Mouse (Mus musculus) layer of hippocampus, adult 18-20 months (tissue): ENCODE results near the gene AW822073. TPM values are rescaled to one million over a fixed set of nuclear protein-coding genes. Genes with fewer than 3 reads are reported as not detected.
"Not testable (repeated sequence)": the region's sequence is repeated elsewhere in the genome, so short reads cannot be mapped to it uniquely, and the experiment has no call there.

Source experiments
- DNase-seq, 2 experiments: peaks; one replicate each; pipeline ENCODE4 v3.0.0; 2022; ENCODE audit warnings: low spot score in 2 of 2
- total RNA-seq, 2 experiments: library from RNA; stranded (reverse); gene quantifications; 2 replicates each; pipeline ENCODE4 v1.2.3; 2021

The AW822073 gene
- total RNA-seq, 2 experiments from 2014 or later, result not detected

DNA sequence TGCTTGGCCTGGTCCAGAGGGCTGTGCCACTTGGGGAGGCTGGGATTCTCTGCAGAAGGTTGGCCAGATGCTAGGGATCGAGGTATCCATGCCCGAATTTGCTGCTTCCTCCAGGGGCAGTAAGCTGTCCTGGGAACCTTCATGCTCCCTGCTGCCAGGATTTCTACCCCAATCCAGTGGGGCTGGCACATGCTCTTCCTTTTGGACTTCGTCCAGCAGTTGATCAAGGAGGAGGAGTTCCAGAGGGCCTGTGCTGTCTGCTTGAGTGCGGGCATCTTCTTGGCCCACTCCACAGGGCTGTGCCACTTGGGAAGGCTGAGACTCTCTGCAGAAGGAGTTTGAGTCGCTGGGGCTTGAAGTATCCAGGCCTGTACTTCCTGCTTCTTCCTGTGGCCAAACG lies 1.6 kb downstream of the AW822073 start:
- not testable (repeated sequence) for DNase-seq

DNA sequence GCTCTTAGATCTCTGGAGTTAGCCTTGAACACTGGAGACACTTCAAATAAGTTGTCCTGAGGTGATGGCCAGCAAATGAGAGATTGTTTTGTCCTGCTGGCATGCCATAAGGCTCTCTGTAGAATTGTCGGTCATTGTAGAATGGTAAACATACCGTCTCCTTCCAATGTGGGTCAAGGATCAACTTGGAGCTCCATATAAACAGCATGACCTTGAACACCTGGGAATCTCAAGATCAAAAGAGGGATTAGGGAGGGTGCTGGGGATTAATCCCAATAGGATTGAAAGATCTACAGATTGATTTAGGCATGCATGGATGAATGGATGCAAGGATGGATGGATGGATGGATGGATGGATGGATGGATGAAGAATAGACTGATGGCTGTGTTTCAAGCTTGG lies 3.2 kb downstream of the AW822073 start:
- peak in 1 of 2 experiments; percentile 45 for DNase-seq

DNA sequence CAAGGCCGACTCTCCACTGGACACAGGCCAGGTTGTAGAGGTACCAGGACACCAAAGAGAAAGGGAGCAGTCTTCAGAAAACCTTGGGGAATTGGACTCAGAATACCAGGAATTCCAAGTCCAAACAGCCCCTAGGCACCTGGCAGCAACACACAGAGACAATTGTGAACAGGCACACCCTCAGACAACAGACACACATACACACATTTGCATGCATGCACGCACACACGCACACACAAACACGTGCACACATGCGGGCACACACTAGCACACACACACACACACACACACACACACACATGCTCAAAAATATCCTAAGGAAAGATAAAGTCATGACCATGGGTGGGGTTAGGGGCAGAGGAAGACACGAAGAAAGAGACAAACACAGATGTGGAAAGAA lies 4.0 kb downstream of the AW822073 start:
- no peak for DNase-seq

DNA sequence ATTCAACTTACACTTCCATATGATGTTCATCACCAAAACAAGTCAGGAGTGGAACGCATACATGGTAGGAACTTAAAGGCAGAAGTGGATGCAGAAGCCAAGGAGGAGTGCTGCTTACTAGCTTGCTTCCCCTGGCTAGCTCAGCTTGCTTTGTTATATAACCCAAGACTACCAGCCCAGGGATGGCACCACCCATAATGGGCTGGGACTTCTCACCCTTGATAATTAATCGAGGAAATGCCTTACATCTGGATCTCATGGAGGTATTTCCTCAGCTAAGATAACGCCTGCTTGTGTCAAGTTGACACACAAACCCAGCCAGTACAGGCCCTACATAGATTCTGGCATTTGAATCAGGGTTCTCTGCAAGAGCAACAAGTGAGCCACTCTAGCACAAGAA lies 7.4 kb downstream of the AW822073 start:
- no peak for DNase-seq

DNA sequence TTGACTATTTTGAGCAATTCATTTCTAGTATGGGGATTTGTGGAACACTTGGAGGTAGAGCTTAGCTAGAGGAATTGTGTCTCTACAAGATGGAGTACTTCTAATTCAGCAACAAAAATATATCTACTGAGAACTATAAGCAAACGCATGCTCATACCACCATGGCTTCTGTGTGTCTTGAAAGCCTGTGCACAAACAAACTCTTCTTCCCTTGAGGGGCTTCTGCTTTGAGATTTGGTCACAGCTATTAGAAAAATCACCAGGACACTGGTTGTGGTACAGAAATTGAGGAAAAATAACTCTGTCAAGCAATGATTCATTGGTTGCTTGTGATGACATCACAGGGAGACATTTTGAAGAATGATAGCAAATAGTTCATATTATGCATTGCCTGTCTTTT lies 9.4 kb downstream of the AW822073 start:
- DNase-seq, result no peak

DNA sequence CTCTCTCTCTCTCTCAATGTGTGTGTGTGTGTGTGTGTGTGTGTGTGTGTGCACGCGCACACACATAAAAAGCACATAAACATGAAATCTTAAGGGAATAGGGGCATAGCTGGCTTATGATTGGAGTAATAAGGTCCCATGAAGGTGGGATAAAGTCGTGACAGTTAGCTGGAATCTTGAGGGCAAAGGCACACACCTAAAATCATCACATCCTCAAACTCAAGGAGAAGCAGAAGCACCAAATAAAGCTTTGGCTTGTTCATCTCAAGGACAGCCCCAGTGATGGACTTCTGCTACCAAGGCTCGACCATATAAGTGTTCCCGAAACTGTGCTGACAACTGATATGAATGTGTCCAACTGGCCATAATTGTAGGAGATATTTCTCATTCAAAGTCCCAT lies 9.8 kb downstream of the AW822073 start:
- no peak for DNase-seq

DNA sequence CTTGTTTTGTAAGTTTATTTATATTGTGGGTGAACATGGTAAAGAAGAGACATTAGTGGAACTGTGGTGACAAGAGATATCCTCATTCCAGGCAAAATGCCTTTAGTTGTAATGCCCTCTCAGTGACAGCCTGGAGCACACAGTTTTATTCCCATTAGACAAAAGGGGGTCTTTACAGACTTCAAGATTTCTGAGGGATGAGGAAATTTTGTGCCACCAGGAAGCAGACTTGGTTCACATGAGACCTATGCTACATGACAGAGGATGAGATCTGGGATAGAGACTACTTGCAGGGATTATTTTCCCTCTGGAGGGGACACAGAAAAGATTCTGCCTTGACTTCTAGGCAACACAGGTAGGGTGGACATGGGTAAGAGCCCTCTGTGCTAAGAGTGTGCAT lies 10.2 kb downstream of the AW822073 start:
- DNase-seq, result no peak

DNA sequence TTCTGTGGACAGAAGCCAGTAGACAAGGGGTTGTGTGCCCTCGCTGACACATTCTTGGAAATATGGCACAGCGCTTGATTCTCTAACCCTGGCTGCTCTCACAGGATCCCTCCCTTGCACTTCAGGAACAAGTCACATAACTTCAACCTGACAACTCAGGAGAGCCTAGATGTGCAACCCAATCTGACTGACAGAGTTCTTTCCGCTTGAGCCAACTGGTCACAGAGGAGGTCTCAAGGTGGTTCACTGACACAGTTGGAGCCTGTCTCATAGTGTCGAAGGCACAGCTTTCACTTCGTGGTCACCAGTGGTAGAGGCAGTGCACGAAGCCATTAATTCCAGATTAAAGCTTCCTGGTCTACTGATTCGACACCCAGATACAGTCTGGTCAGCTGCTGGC lies 12.5 kb downstream of the AW822073 start:
- DNase-seq, result no peak

DNA sequence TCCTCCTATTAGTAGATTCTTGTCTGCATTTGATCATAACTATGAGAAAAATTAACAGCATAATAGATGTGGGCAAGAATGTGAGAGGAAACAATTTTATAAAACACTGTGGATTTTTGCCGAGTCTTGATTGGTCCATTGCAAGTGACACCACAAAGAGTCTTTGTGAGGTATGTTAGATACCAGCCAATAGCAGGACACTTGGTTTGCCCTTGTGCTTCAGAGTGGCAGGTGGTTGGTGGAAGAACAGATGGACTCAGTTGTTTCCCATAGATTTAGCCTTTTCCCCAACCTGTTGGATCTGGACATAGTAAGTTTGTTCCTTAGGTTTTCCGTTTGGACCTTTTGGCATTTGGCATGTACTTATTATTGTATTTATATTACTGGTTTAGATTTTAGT lies 13.5 kb downstream of the AW822073 start:
- no peak for DNase-seq

DNA sequence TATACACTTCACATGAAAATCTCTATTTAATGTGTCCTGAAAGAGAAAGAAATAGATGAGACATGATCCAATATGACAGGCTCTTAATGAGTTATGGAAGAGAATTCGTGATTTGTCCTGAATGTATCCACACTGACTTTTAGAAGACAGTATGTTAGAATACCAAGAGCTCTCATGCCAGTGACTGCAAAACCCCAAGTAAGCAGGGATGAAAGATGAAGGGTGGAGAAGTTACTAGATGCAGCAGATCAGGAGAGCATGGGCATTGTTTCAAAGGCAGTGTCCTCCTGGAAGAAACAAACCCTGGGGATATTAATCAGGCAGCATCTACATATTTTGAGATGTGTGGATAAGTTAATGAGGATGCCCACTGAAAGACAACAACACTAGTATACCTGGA lies 14.2 kb downstream of the AW822073 start:
- DNase-seq, result no peak

DNA sequence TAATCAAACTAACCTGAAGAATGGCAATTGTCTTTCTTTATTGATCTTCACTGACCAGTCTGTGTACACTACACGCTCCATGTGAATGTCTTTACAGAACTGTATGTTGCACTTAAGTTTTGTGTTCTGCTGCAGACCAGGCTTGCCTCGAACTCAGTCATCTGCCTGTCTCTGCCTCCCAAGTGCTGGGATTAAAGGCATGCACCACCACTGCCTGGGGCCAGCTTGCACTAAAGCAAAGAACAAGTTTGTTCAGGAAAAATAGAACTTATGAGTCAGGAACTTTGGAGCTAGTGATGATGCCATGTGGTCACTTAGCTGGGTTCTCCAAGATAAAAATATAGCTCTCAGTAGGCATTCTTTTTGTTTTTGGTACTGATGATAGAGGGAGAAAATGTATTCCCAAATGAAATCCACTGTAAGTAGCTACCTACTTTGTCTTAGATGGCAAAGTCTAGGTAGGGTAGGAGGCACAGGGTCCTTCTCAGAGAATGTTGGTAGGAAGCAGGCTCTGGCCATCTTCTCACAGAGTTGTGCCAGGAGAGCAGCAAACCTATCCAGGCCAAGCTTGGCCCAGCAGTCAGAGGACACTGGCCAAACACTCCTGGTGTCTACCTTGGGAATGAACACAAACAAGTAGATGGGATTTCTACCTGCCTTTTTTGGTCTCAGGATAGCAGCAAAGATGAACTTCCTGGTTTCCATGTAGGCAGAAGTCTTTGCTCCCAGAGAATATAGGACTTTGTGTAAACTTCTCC lies 14.8 kb downstream of the AW822073 start:
- DNase-seq, result no peak

DNA sequence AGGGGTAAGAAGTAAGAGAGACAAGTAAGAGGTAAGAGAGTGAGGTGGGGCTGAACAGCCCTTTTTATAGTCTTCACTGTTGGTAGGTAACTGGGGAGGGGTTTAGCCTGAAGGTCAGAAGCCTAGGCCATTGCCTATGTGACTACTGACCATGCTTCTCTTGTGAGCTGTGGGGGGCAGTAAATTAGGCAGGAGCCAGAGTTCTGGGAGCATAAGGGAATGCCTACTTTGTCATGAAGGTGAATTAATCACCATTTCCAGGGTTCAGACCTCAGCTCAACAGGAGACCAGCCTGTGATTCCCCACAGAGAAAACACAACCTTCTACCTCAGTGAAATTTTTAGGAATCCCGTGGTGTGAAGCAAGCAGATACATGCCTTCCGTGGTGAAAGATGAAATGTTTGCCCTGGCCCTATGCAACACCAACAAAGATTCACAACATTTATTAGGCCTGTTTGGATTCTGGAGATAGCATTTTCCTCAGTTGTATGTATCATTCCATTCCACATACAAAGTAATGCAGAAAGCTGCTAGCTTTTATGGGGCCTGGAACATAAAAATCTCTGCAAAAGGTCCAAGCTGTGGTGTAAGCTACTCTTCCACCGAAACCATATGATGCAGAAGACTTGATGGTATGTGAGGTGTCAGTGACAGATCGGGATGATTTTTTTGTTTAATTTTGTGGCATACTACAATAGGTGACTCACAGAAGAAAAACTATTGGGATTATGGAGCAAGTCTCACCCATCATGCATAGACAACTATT lies 17.9 kb downstream of the AW822073 start:
- no peak for DNase-seq

DNA sequence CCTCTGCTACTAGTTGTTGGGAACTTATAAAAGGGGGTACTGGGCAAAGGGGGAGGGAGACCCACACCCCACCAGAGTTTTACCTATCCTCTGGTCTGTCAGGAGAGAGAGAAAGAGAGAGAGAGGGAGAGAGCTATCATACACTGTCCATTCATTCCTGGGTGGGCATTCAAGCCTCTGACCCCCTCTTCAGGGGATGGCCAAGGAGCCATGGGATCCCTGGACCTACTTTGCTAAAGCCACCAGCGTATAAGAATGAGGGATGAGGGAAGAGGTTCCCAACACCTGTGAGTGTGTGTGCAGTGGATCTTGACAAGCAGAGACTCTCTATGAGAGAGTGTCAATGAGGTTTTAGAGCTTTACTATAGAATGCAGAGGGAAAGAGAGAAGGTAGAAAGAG lies 18.7 kb downstream of the AW822073 start:
- DNase-seq, result no peak

Other genes with a start within 250 kb of the AW822073 start
- gene Duxf3, start 7.7 kb upstream of the AW822073 start, total RNA-seq, result not detected
- not detected for gene Gm4981, start 11.8 kb upstream of the AW822073 start, total RNA-seq
- 10 to 100 TPM; 77.6 to 89.1 TPM for gene Gcc2, start 30.6 kb upstream of the AW822073 start, total RNA-seq
- 10 to 100 TPM; 18.9 to 20.4 TPM for gene Lims1, start 98.5 kb upstream of the AW822073 start, total RNA-seq
- 10 to 100 TPM; 79.4 to 80.8 TPM for gene Ranbp2, start 222.0 kb upstream of the AW822073 start, total RNA-seq